Mouse (Mus musculus) stomach, postnatal 0 days (tissue): ENCODE data around the gene Map3k5. TPM values are rescaled to one million over a fixed set of nuclear protein-coding genes. Genes with fewer than 3 reads are reported as not detected.

Source experiments
- ATAC-seq: fragments of 200-750 bp; cut with Nextera tagmentation; 2 replicates; pipeline ENCODE4 v1.8.0; 2017; ENCODE audit not compliant: low FRiP score, low TSS enrichment
- DNase-seq: peaks from one replicate; pipeline ENCODE4 v3.0.0-alpha.2; 2016; ENCODE audit warnings: low spot score
- H3K27ac ChIP-seq: fragments of 300-500 bp; sonication (generic); replicated peaks from 2 replicates; pipeline ENCODE4 v1.5.1; 2014; ENCODE audit warnings: mild to moderate bottlenecking, control low read depth
- H3K27me3 ChIP-seq: fragments of 300-500 bp; sonication (generic); 2 replicates; pipeline ENCODE4 v1.6.1; 2014; ENCODE audit warnings: low read length; ENCODE audit not compliant: control insufficient read depth, insufficient read depth
- H3K36me3 ChIP-seq: fragments of 300-500 bp; sonication (generic); 2 replicates; pipeline ENCODE4 v1.6.1; 2014; ENCODE audit warnings: low read length, mixed read lengths; ENCODE audit not compliant: control insufficient read depth, insufficient read depth
- H3K4me1 ChIP-seq: fragments of 300-500 bp; sonication (generic); replicated peaks from 2 replicates; pipeline ENCODE4 v1.6.1; 2014; ENCODE audit warnings: antibody characterized with exemption; ENCODE audit not compliant: control insufficient read depth, insufficient read depth
- H3K4me2 ChIP-seq: fragments of 300-500 bp; sonication (generic); replicated peaks from 2 replicates; pipeline ENCODE4 v1.6.1; 2014; ENCODE audit warnings: low read depth, mild to moderate bottlenecking, control low read depth, moderate library complexity
- H3K4me3 ChIP-seq: fragments of 300-500 bp; sonication (generic); 2 replicates; pipeline ENCODE4 v1.5.1; 2014; ENCODE audit warnings: low read depth, low read length, control low read depth
- H3K9ac ChIP-seq: fragments of 300-500 bp; sonication (generic); 2 replicates; pipeline ENCODE4 v1.6.1; 2014; ENCODE audit warnings: mild to moderate bottlenecking, low read length, control low read depth, mixed read lengths
- H3K9me3 ChIP-seq: fragments of 300-500 bp; sonication (generic); 2 replicates; pipeline ENCODE4 v1.6.1; 2016; ENCODE audit warnings: low read length; ENCODE audit not compliant: control insufficient read depth
- CTCF ChIP-seq: IDR thresholded peaks from 2 replicates; pipeline ENCODE4 v1.5.1; 2016; ENCODE audit warnings: antibody characterized with exemption, low read depth, mild to moderate bottlenecking, moderate library complexity
- EP300 ChIP-seq: optimal IDR thresholded peaks from 2 replicates; pipeline ENCODE3; 2016; ENCODE audit warnings: antibody characterized with exemption
- WGBS: fragments of 180-500 bp; shearing (Covaris S2); extraction: QIAGEN DNeasy Blood & Tissue Kit; methylation state at CpG from one replicate; pipeline ENCODE4 v1.1.7; 2014; 5-methylcytosine and 5-hydroxymethylcytosine counted together
- polyA plus RNA-seq: library from polyadenylated mRNA; unstranded; fragments of >200 nt; fragmentation: Nextera tagmentation; extraction: Ambion mirVana; gene quantifications from 2 replicates; pipeline ENCODE4 v1.2.1, GENCODE M21; 2015

Map3k5 gene
- polyA plus RNA-seq, 1 experiment from 2014 or later, result 2.4 TPM

GRCm38 (mm10) chr10:19991237-19991865 is 57.1 kb downstream of the Map3k5 start:
- no peaks in the 10 kb centered on the region for H3K36me3 ChIP-seq
- no peak for TF ChIP-seq EP300
- TF ChIP-seq CTCF, result no peak
- no peaks in the 10 kb centered on the region for H3K9me3 ChIP-seq
- no peak overlapping the region for H3K4me2 ChIP-seq
- no peak for DNase-seq
- H3K4me1 ChIP-seq, result no peaks in the 10 kb centered on the region
- no peaks in the 10 kb centered on the region for H3K27me3 ChIP-seq
- H3K9ac ChIP-seq, result no peak overlapping the region
- H3K4me3 ChIP-seq, result no peak overlapping the region
- 0 out of 2 replicates have a peak overlapping the region, but pooled peaks have one; percentile 24 for H3K27ac ChIP-seq
- peak; percentile 48 for ATAC-seq
- 61% methylated on average over 3 of the region's 3 CpGs for WGBS

DNA sequence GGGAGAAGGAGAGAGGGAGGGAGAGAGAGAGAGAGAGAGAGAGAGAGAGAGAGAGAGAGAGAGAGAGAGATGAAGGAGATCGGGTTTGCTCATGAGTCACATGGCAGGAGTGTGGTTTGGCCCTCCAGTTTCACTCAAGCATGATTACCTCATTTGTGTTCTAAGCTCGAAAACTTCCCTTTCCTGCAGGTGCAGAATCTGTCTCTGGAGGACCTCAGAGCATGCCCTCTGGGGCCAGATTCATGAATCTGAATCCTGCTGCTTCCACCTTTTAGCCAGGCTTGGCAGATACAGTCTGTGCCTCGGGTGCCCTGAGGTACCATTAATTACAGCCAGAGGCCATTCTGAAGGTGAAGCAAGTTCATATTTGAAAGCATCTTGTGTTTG is 57.6 kb downstream of the Map3k5 start:
- DNase-seq (peak; percentile 36), ATAC-seq (peak; percentile 74)
- Histone ChIP-seq H3K4me3 (no peak overlapping the region), H3K4me1 (no peaks in the 10 kb centered on the region), H3K9me3 (no peaks in the 10 kb centered on the region), H3K27me3 (no peaks in the 10 kb centered on the region), H3K9ac (no peak overlapping the region), H3K27ac (0 out of 2 replicates have a peak overlapping the region, but pooled peaks have one; percentile 53), H3K36me3 (no peaks in the 10 kb centered on the region), H3K4me2 (no peak overlapping the region)
- TF ChIP-seq CTCF (no peak), EP300 (no peak)
- 20% methylated on average over 3 of the region's 3 CpGs for WGBS

- Histone ChIP-seq H3K9ac (no peak overlapping the region), H3K9me3 (no peaks in the 10 kb centered on the region), H3K36me3 (no peaks in the 10 kb centered on the region), H3K4me2 (no peak overlapping the region), H3K27ac (no peak overlapping the region), H3K4me3 (no peak overlapping the region), H3K4me1 (no peaks in the 10 kb centered on the region), H3K27me3 (no peaks in the 10 kb centered on the region)
- ATAC-seq (peak; percentile 11; the same call in 1 of the 2 replicates), DNase-seq (no peak)
- WGBS, result 77% methylated on average over 14 of the region's 14 CpGs
- TF ChIP-seq CTCF (no peak), EP300 (no peak)
Measured at GRCm38 (mm10) chr10:19994469-19995450, 60.5 kb downstream of the Map3k5 start.

- H3K4me1 ChIP-seq, result no peaks in the 10 kb centered on the region
- no peak overlapping the region for H3K9ac ChIP-seq
- no peak overlapping the region for H3K27ac ChIP-seq
- no peak for DNase-seq
- no peak overlapping the region for H3K4me3 ChIP-seq
- no peak for TF ChIP-seq EP300
- TF ChIP-seq CTCF, result no peak
- no peak overlapping the region for H3K4me2 ChIP-seq
- no peak for ATAC-seq
- 76% methylated on average over 3 of the region's 3 CpGs for WGBS
- no peaks in the 10 kb centered on the region for H3K27me3 ChIP-seq
- no peaks in the 10 kb centered on the region for H3K9me3 ChIP-seq
- no peaks in the 10 kb centered on the region for H3K36me3 ChIP-seq
Measured at GRCm38 (mm10) chr10:19996151-19996550, 61.9 kb downstream of the Map3k5 start.

DNA sequence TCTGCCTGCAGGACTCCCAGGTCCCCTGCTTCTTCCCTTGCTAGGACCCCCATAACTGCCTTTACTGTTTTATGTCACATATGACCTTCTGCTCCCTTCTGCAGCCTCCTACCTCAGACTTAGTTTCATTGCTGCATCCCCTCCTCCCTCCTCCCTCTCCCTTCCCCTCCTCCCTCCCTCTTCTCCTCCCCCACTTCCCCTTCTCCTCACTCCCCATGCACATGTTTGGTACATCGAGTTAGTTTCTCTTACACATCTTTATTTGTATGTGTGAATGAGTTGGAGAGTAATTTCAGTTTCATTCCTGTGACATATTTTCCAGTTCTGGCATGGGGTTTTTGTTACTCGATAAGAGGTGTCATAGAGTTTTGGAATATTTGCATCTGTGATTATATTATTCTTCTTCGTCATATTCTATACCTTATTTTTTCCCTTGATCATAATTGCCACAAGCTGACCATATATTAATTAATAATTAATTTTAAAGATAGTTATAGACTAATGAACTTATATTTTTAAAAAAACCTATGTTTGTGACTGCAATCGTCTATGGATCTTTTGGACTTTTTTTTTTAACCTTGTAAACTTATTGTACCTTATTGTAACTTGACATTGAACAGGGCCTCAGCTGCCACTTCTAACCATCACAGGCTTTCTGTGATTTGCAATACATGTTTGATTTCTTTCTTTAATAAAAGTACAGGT is 65.6 kb downstream of the Map3k5 start:
- no peak for DNase-seq
- Histone ChIP-seq H3K4me2 (no peak overlapping the region), H3K4me1 (no peaks in the 10 kb centered on the region), H3K9ac (no peak overlapping the region), H3K4me3 (no peak overlapping the region), H3K27ac (no peak overlapping the region), H3K27me3 (no peaks in the 10 kb centered on the region), H3K36me3 (no peaks in the 10 kb centered on the region), H3K9me3 (no peaks in the 10 kb centered on the region)
- no peak for TF ChIP-seq CTCF
- TF ChIP-seq EP300, result no peak
- no peak for ATAC-seq
- 73% methylated on average over 4 of the region's 4 CpGs for WGBS
